Mouse (Mus musculus): ENCODE measurements around the gene Fbxo33. TPM values are rescaled to one million over a fixed set of nuclear protein-coding genes. Genes with fewer than 3 reads are reported as not detected.

Gene Fbxo33
- total and polyA plus RNA-seq, 3 experiments = 20.8 to 35.3 TPM; not detected in 1

- H3K4me3 ChIP-seq (ENCODE audit: control insufficient read depth in 1 of 2, insufficient read depth in 1 of 2, low read depth in 2 of 2, low read length in 2 of 2) = no peak overlapping the region
- H3K36me3 ChIP-seq (ENCODE audit: control insufficient read depth in 1 of 2, insufficient read depth in 2 of 2, low read length in 2 of 2) = peaks cover 0 to 53% of the 10 kb centered on the region in 2 experiments; a peak in 2 of 4 replicates
- H3K9ac ChIP-seq (ENCODE audit: control insufficient read depth, low read depth, low read length, poor library complexity, severe bottlenecking) = no peak overlapping the region
- no peak overlapping the region for H3K27ac ChIP-seq (ENCODE audit: control insufficient read depth, low read depth, low read length)
- DNase-seq (ENCODE audit: low read depth, low spot score) = no peak
- H3K4me1 ChIP-seq (ENCODE audit: control insufficient read depth in 1 of 2, insufficient read depth in 2 of 2, low read length in 2 of 2) = no peaks in the 10 kb centered on the region
- no peaks in the 10 kb centered on the region for H3K9me3 ChIP-seq (replicated peaks; ENCODE audit: insufficient read depth, low read length)
- no peaks in the 10 kb centered on the region for H3K79me2 ChIP-seq (ENCODE audit: control insufficient read depth, insufficient read depth, low read length, poor library complexity)
- H3K27me3 ChIP-seq (ENCODE audit: control insufficient read depth in 1 of 2, insufficient read depth in 2 of 2, low read length in 2 of 2) = no peaks in the 10 kb centered on the region
- TF ChIP-seq MXI1 (IDR thresholded peaks at IDR 0.05; ENCODE audit: low read depth, low read length) = no peak
- TF ChIP-seq GATA1 (IDR thresholded peaks at IDR 0.05; ENCODE audit: low read depth, low read length) = no peak
Observed at GRCm38 (mm10) chr12:59188086-59188682, 31.3 kb downstream of the Fbxo33 start.

- Histone ChIP-seq H3K9ac (ENCODE audit: control insufficient read depth, low read depth, low read length, poor library complexity, severe bottlenecking) (no peak overlapping the region), H3K27me3 (ENCODE audit: control insufficient read depth in 1 of 2, insufficient read depth in 2 of 2, low read length in 2 of 2) (no peaks in the 10 kb centered on the region), H3K79me2 (ENCODE audit: control insufficient read depth, insufficient read depth, low read length, poor library complexity) (0 out of 2 replicates have a peak, but pooled peaks cover 2% of the 10 kb centered on the region), H3K4me3 (ENCODE audit: control insufficient read depth in 1 of 2, insufficient read depth in 1 of 2, low read depth in 2 of 2, low read length in 2 of 2) (no peak overlapping the region), H3K36me3 (ENCODE audit: control insufficient read depth in 1 of 2, insufficient read depth in 2 of 2, low read length in 2 of 2) (peaks cover 0 to 82% of the 10 kb centered on the region in 2 experiments; a peak in 2 of 4 replicates), H3K27ac (ENCODE audit: control insufficient read depth, low read depth, low read length) (no peak overlapping the region), H3K4me1 (ENCODE audit: control insufficient read depth in 1 of 2, insufficient read depth in 2 of 2, low read length in 2 of 2) (no peaks in the 10 kb centered on the region), H3K9me3 (replicated peaks; ENCODE audit: insufficient read depth, low read length) (no peaks in the 10 kb centered on the region)
- TF ChIP-seq KAT2A (conservative IDR thresholded peaks at IDR 0.05; ENCODE audit: low read depth, low read length) = no peak
- no peak for TF ChIP-seq ZC3H11A (IDR thresholded peaks at IDR 0.05; ENCODE audit: low read depth, low read length)
- no peak for TF ChIP-seq CTCF (IDR thresholded peaks at IDR 0.05 in 2 of 3, conservative IDR thresholded peaks at IDR 0.05 in 1 of 3; ENCODE audit: control insufficient read depth in 1 of 3, insufficient read depth in 1 of 3, low read depth in 2 of 3, low read length in 3 of 3, poor library complexity in 1 of 3, severe bottlenecking in 1 of 3)
- TF ChIP-seq MYB (IDR thresholded peaks at IDR 0.05; ENCODE audit: low read depth, low read length) = no peak
- no peak for TF ChIP-seq POLR2AphosphoS2 (IDR thresholded peaks at IDR 0.05; ENCODE audit: low read length)
- no peak for TF ChIP-seq RCOR1 (IDR thresholded peaks at IDR 0.05; ENCODE audit: low read depth, low read length)
- TF ChIP-seq SMC3 (IDR thresholded peaks at IDR 0.05; ENCODE audit: low read depth, low read length) = no peak
- no peak for TF ChIP-seq USF1 (IDR thresholded peaks at IDR 0.05; ENCODE audit: low read depth, low read length)
- TF ChIP-seq TAL1 (IDR thresholded peaks at IDR 0.05; ENCODE audit: low read length) = no peak
- TF ChIP-seq ZMIZ1 (IDR thresholded peaks at IDR 0.05; ENCODE audit: low read depth, low read length) = no peak
- no peak for TF ChIP-seq RAD21 (IDR thresholded peaks at IDR 0.05; ENCODE audit: low read depth, low read length)
- no peak for DNase-seq (ENCODE audit: low read depth, low spot score)
Observed at GRCm38 (mm10) chr12:59177814-59178213, 41.7 kb downstream of the Fbxo33 start.

GRCm38 (mm10) chr12:59169935-59170334, 49.6 kb downstream of the Fbxo33 start:
- H3K79me2 ChIP-seq (ENCODE audit: control insufficient read depth, insufficient read depth, low read length, poor library complexity) = no peaks in the 10 kb centered on the region
- no peaks in the 10 kb centered on the region for H3K9me3 ChIP-seq (replicated peaks; ENCODE audit: insufficient read depth, low read length)
- DNase-seq (ENCODE audit: low read depth, low spot score) = no peak
- H3K4me1 ChIP-seq (ENCODE audit: control insufficient read depth in 1 of 2, insufficient read depth in 2 of 2, low read length in 2 of 2) = no peaks in the 10 kb centered on the region
- TF ChIP-seq ZKSCAN1 (IDR thresholded peaks at IDR 0.05; ENCODE audit: low read depth, low read length) = no peak
- TF ChIP-seq POLR2A (IDR thresholded peaks at IDR 0.05; ENCODE audit: control insufficient read depth in 1 of 2, insufficient read depth in 1 of 2, low read depth in 1 of 2, low read length in 2 of 2, poor library complexity in 1 of 2) = no peak
- TF ChIP-seq POLR2AphosphoS2 (IDR thresholded peaks at IDR 0.05; ENCODE audit: low read length) = no peak
- no peak for TF ChIP-seq JUND (IDR thresholded peaks at IDR 0.05; ENCODE audit: low read depth, low read length)
- no peak for TF ChIP-seq HCFC1 (IDR thresholded peaks at IDR 0.05; ENCODE audit: low read depth, low read length)
- no peak for TF ChIP-seq ELF1 (IDR thresholded peaks at IDR 0.05; ENCODE audit: low read depth, low read length)
- TF ChIP-seq MAFK (IDR thresholded peaks at IDR 0.05; ENCODE audit: borderline replicate concordance, low read depth, low read length) = no peak
- no peak for TF ChIP-seq BHLHE40 (IDR thresholded peaks at IDR 0.05; ENCODE audit: borderline replicate concordance, low read depth, low read length)
- TF ChIP-seq ETS1 (IDR thresholded peaks at IDR 0.05; ENCODE audit: low read depth, low read length) = no peak
- TF ChIP-seq MEF2A (IDR thresholded peaks at IDR 0.05; ENCODE audit: extremely low read depth, insufficient replicate concordance, low read depth, low read length, poor library complexity, severe bottlenecking) = no peak
- peaks cover 0 to 78% of the 10 kb centered on the region in 2 experiments; a peak in 2 of 4 replicates for H3K36me3 ChIP-seq (ENCODE audit: control insufficient read depth in 1 of 2, insufficient read depth in 2 of 2, low read length in 2 of 2)
- no peak overlapping the region for H3K4me3 ChIP-seq (ENCODE audit: control insufficient read depth in 1 of 2, insufficient read depth in 1 of 2, low read depth in 2 of 2, low read length in 2 of 2)
- no peak overlapping the region for H3K27ac ChIP-seq (ENCODE audit: control insufficient read depth, low read depth, low read length)
- H3K27me3 ChIP-seq (ENCODE audit: control insufficient read depth in 1 of 2, insufficient read depth in 2 of 2, low read length in 2 of 2) = no peaks in the 10 kb centered on the region
- H3K9ac ChIP-seq (ENCODE audit: control insufficient read depth, low read depth, low read length, poor library complexity, severe bottlenecking) = no peak overlapping the region
